Mouse (Mus musculus): ENCODE measurements around the gene Acsf2.

Acsf2 gene

DNA sequence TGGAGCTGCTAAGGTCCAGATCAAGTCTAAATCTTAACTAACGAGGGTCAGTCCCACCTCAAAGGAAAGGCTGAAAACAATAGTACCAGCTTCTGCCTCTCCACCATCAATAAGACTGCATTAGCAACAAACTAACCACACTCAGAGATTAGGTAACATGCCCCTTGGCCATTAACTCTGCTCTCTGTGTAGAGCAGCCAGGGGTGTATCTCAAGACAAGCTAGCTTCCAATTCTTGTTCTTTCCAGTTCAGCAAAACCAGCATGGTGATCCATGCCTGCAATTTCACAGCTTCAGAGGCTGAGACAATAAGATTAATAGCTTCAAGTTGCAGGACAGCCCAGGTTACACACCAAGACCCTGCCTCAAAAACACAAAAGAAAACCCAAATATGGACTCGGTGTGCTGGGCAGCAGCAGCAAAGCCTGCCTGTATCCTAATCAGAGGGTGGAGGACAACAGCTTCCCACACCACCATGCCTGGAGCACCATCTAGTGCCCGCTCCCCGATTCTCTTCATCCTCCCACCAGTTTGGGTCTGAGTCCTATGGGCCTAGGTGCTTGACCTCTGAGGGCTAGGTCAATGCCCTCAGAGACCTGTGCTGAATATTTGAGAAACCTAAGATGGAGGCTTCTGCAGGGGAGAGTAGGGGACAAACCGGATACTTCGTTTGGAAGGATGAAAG is 3.1 kb downstream of the Acsf2 start:
- DNase-seq, result no peak

DNA sequence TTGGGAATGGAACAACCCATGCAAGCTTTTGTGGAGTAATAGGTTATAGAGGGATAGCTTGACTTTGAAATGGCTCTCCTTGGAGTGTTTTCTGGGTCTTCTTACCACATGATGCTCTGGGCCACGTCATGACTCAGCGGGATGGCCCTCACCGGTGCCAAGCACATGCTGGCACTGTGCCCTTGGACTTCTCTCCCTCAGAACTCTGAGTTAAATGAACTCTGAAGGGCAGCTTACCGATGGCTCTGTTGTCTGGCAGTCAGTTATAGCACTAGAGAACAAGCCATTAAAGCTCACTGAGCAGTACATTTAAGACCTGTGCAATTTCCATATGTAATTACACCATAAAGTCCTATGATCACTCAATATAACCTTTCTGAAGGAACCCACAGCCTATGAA is 4.4 kb downstream of the Acsf2 start:
- peak; percentile 90 to 92 for DNase-seq

DNA sequence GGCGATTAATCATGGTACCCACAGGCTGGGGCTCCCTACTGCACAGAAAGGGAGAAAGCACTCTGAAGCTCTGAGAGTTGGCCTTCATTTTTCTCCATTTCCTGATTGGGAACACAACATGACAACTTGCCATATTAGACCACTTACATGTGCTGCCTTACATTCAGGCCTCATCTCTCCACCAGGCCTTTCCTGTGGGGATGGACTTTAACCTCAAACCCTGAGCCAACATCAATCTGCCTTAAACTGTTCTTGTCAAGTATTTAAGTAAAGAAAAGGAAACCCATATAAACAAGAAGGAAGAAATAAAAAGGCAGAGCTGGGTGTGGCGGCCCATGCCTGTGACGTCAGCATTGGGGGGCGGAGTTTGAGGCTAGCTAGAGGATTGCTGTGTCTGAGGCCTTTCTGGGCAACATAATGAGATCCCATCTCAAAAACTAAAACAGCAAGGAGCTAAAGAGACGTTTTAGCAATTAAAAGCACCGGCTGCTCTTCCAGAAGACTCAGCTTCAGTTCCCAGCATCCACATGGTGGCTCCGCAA is 5.3 kb downstream of the Acsf2 start:
- no peak for DNase-seq

DNA sequence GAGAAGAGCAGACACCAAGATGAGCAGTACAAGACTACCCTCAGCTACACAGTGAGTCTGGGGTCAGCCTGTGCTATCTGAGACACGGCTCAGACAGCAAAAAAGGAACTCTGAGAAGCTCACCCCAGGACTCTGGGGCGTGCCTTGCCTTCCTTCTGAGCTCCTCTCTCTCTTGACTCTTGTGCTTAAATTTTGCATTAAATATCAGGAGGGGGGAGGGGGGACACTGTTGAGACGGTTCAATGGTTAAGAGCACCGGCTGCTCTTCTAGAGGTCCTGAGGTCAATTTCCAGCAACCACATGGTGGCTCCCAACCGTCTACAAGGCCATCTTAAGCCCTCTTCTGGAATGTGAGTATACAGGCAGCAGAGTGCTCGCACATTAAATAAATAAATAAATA is 14.2 kb downstream of the Acsf2 start:
- DNase-seq, result no peak

DNA sequence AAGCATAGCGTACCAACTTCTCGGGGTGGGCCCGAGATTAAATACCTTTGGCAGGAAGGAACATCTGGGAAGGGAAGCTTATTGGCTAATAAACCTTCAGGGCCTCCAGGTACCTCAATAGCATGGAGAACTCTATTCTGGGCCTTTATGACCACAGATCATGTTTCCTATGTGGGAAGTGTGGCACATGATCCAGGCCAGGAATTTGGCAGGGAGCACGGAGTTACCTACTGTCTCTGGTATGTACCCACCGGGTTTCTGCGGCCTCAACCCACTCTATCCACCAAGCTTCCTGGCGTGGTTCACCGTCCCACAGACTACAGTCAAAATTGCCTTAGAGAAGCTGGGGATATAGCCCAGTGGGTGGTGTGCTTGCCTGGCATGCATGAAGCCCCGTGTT is 16.6 kb downstream of the Acsf2 start:
- DNase-seq, result no peak

DNA sequence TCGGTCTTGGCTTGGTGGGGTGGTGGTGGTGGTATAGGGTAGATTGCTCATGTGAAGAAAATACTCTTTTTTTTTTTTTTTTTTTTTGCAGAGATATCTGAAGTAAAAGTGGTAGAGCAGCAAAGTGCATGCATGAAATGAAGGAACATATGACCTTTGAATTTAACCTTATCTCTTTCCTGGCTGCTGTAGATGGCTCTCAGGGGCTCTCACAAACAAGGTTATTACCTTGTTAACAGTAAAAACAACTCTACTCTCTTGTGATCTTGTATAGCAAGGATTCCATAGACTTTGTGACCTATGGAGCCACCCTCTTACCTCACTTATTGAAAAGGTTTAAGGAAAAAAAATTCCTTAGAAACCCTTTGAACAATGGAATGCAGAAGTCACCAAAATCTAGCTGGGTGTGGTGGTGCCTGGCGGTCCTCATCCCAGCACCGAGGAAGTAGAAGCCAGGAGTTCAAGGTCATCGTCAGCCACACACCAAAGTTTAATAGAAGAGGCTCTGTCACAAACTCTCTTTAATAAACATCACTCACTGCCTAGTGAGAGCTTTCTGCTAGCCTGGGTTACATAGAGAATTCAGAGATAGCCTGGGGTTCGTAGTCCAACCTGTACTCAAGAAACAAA is 21.4 kb downstream of the Acsf2 start:
- no peak for DNase-seq

DNA sequence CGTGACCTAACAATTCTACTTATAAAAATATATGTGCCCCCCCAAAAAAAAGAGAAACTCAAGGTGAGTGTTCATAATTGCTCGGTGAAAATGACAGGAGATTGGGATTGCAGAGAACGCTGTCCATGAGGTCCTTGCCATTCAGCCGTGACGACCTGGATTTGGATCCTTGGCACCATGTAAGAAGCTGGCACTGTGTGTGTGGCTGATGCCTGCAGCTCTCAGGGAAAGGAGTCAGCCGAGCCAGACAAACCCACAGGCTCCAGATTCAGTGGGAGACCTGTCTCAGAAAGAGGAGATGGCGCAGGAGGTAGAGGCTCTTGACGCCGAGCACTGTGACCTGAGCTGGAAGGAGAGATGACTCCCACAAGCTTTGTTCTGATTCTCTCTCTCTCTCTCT is 25.3 kb downstream of the Acsf2 start:
- DNase-seq, result peak; percentile 72 to 74

DNA sequence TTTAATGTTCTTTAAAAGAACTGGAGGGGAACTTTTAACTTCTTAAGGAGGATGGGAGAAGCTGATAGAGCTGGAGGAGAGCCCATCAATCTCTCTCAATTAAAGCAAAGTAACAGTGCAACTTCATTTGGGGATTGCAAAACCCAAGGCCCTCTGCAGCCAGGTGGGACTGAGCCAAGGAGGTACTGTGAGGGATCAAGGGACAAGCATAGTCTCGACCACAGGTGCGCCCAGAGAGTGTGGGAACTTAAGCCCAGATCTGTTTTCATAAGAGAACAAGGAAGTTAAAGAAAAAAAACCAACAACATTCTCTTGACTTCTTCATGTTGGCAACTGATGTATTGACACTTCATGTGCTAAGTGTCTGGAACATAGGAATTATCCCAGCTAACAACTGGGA is 26.6 kb downstream of the Acsf2 start:
- no peak for DNase-seq

DNA sequence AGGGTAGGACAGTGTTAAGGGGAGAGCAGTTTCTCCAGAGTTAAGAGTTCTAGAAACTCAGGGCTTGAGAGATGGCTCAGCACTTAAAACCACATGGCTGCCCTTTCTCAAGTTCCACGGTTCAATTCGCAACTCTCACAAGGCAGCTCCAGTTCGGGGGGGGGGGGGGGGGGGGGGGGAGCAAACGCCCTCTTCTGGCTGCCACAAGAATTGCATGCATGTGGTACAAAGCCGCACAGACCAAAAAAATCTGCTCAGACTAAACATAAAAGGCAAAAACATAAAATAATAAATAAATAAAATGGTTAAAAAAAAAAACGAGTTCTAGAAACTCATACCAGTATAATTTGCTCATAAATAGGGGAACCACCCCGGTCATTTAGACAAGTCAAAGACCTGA is 27.1 kb downstream of the Acsf2 start:
- DNase-seq, result no peak

DNA sequence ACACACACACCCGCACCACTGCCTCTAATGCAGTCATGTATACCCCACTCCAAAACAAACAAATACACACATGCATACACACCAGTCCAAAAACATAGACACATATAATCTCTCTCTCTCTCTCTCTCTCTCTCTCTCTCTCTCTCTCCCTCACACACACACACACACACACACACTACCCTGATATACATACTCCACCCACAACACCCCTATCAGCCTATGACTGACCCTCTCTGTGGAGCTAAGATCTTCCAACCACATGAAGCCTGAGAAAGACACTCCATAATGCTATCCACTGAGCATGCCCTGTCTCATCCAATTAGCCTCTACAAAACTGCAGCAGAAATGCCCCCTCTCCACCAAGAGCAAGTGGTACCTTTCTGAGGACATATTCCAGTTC is 29.8 kb downstream of the Acsf2 start:
- no peak for DNase-seq

DNA sequence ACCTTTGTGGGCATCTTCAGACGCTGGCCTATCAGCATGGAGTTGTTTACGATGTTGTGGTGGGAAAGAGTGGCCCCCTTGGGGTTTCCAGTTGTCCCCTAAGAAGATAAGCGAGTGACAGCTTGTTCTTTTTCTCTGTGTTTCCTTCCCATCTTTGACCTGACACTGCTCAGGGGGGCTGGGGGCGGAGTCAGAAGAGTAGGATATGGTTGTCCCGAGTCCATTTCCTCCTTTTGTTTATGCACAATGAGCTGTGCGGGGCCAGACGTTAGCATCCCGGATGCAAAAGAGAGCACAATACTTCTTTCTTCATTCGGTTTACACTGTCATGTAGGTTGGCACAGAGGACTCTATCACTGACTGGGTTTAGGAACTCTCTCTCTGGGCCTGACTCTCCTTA is 31.1 kb downstream of the Acsf2 start:
- peak; percentile 50 to 61 for DNase-seq

DNA sequence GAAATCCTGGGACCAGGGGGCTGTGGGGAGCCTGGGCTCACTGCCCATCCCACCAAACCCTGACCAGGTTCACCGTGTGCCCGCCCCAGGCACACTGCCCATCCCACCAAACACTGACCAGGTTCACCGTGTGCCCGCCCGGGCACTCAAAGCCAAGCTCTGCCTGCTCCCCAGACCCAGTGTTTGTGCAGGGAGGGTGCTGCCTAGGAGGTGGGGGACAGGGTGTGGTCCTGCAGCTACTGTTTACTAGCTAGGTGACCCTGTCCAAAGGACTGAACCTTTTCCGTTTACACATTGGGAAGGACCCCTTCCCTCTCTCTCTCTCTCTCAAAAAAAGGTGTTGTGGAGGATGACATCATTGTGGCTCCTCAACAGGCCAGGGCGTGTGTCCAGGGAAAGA is 34.3 kb downstream of the Acsf2 start:
- no peak for DNase-seq

DNA sequence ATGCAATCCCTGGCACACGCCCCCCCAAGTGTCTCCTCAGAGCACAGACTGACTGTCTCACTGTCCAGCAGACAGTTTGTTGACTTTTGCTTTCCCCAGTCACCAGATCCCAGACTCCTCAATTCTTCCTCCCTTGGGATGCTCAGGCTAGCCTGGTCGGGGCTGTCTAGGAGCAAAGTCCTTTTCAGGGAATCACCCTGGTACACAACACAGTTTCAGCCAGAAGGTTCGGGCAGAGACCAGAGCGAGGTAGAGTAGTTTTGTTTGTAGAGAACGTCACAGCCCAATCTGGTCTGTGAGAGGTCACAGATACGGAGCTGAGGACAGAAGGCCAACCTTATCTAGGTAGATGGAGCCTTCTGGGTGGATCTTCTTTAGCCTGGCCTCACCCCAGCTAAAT is 35.1 kb downstream of the Acsf2 start:
- no peak for DNase-seq

DNA sequence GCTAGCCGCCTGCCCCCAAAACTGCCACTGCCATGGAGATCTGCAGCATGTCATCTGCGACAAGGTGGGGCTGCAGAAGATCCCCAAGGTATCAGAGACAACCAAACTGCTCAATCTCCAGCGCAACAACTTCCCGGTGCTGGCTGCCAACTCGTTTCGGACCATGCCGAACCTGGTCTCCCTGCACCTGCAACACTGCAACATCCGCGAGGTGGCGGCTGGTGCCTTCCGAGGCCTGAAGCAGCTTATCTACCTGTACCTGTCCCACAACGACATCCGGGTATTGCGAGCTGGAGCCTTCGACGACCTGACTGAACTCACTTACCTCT is 36.6 kb downstream of the Acsf2 start:
- DNase-seq, result no peak

DNA sequence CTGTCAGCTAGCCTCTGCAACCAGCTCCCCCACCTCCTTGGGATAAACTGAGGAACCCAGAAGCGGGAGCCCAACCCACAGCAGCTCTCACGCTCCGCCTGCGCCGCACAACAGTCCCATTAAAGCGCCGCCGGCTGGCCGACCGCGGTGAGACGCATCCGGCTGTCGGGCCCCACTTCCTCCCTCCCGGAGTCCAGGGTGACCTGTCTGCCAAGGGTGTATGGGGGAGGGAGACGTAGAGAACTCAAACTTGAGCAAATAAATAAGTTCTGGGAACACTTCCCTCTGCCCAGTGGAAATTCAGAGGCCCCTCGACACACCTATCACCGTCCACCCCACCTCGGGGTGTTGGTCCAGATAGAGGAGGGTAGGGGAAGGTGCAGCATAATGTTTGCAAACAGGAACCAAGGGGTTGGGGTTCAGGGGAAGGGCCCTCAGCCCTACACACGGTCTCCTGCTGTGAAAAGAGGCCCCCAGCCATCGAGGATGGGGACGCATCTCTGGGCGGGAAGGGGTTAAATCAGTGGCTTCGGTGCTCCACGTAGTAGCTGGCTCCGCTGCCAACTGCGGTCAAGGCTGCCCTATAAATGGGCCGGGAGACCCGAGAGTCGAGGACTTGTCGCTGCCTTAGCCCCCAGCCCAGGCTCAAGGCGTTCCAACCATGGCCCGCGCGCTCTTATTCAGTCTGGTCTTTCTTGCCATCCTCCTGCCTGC is 37.1 kb downstream of the Acsf2 start, which contains the start of gene Chad:
TSS of gene Chad (plus strand) at position 611 of the 714 bp plus-strand sequence.
- peak; percentile 26 to 32 for DNase-seq

DNA sequence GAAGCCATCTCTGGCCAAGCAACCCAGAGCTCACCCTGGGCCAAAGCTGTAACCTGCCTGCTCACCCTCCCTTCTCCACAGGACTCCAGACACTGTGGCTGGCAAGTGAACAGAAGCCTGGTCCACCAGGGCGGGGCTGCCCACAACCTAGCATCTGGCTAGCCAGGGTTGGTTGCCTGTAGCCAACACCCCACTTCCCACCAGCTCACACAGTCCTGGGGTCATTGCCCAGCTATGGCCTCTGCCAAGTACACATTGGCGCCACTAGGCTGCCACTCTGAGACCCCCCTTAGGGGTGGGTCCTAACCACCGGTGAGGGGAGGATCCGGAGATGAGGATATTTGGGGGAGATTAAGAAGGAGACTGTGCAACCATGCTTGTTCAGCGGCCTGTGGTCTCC is 37.9 kb downstream of the Acsf2 start:
- no peak for DNase-seq

DNA sequence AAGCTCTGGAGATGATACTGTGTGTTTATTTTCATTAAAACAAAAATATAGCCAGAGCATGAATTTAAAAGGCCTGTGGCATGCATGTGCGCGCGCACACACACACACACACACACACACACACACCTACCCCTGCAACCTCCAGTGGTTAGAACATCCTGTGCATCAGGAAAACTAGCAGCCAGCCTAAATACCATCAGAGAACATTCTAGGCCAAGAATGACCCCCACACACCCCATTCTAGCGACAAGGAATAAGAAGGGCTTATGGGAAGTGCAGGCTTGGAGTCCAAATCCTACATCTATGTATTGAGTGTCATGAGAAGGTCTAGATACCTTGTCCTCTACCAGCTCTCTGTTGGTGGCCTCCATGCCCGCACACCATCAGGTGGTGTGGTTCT is 38.3 kb downstream of the Acsf2 start:
- no peak for DNase-seq

DNA sequence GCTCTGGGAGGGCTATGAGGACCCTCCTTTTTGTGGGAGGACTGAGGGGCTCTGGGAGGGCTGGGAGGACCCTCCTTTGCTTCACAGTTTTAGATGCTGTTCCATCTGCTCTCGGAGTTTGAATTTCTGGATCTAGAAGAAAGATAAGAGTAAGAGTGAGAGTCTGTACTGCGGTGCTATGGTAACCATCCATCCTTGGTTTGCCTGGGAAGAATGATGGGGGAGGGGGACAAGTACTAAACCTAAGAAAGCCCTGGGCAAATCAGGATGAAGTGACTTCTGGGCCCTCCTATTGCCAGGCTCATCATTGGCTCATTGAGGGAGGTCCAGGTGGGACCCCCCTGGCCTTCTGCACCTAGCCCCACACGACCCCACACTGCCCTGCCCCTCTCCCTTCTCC is 43.4 kb downstream of the Acsf2 start:
- no peak for DNase-seq

DNA sequence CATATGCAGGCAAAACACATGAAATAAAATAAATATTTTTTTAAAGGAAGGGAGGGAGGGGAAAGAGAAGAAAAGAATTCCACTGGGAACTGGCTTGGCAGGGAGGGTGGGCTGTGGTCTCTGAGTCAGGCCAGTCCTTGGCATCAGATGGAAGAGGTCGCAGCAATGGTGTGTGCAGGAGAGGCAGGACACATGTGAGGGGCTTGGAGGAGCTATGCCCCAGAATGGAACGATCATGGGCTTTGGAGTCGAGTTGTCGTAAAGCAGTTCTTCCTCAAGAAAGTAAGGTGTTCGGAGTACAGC is 51.3 kb downstream of the Acsf2 start:
- DNase-seq, result no peak

DNA sequence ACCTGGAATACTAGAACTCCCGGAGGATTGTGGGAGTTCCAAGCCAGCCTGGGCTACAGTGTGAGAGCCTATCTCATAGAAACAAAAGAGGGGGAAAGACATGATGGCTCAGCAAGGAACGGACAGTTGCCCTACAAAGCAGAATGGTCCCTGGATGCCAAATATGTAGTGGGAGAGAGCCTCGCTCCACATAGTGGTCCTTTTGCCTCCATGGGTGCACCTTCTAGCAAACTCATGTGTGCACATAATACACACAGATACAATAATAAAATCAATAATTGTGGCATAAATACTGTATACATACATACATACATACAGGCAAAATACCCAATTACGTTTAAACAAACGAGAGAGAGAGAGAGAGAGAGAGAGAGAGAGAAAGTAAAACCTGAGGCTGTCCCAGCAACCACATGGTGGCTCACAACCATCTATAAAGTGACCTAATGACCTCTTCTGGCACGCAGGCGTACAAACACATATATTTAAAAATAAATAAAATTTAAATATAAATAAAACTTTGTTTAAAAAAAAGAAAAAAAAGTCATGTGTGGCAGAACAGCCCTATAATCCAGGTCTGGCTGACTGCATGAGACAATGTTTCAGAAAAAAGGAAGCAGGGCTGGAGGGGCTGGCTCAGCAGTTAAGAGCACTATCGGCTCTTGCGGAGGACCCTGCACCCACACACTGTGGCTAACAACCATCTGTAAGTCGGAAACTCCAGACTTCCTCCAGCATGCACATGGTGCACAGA is 51.8 kb downstream of the Acsf2 start:
- no peak for DNase-seq

DNA sequence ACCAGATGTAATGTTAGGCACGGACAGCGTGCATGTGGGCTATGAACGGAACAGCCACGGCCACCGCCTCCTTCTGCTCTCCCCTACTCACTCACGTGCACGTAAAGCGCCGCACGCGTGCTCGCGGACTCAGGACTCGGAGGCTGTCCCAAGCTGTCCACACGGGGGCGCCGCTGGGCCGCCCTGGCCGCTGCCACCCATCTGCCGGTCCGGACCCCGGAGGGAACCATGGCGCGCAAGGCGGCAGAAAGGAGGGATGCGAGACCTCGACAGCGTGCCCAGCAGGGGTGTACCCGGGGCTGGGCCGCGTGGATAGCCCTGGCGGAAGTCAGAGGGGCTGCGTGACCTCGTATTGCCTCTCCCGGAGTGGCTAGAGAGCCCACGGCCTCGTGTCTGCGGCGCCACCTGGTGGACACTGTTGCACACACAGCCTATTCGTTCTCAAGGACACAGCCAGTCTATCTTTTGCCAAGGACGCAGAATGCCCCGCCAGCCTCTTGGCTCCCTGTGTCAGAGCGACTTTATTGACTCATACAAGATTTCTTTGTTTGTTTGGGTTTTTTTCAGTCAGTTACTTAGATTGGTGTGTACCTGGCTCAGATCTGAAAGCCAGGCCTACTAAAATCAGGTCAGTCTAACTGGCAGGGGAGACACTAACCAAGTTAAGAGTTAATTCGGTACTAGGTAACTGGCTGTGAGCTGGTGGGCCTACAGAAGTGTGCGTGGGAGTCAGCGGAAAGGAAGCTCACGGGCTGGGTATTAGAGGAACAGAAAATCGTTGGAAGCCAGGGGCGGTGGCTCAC is 52.6 kb downstream of the Acsf2 start, which contains the start of gene Rsad1:
TSS of gene Rsad1 (minus strand) at position 368 of the 803 bp plus-strand sequence.
- DNase-seq, result peak; percentile 92 to 96

DNA sequence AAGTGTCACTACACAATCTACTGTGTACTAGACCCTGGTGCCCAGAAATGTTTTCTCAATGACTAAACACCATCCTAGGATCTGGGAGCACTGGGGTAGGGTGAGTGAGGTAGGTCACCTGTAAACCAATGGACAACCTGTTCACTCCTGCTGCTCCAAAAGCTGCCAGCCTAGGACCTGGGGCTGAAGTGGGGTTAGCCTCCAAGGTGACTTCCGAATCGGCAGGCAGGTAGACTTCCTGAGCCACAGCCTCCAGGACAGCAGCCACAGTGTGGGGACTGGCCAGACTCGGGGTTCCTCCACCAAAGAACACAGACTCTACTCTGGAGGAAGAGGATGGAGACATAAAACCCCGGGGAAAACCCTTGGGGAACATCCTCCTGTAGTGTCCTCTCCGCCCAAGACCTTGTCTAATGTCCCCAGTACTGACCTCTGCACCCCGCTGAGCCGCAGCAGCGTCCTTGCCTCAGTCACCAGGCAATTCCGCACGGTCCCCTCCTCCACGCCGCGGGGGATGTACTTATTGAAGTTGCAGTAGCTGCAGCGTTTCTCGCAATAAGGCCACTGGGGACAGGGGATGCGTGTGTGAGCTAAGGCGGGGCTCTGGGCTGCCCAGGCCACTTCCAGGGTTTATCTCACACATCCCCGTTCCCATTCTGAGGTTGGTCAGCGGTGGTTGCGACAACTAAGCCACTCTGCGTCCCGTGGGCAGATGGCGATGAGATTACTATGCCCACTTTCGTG is 53.5 kb downstream of the Acsf2 start:
- DNase-seq, result peak; percentile 44 to 51

Data from kidney, adult 8-10 months (tissue).